Mouse (Mus musculus): ENCODE measurements at regions not wholly inside any gene's neighbourhood (a gene's known extent, or its start where the extent isn't known, plus 50 kb on each side); places are given as distances from the start of the nearest gene placed in this dataset.
A peak's percentile ranks its signal among the peaks of the same experiment; 100 is the strongest.

GRCm38 (mm10) chr4:152859161-152859560, 381.5 kb upstream of the Kcnab2 start:
- Histone ChIP-seq H3K27me3 (replicated peaks) (no peaks in the 10 kb centered on the region), H3K36me3 (no peaks in the 10 kb centered on the region), H3K4me1 (no peaks in the 10 kb centered on the region), H3K9me3 (no peaks in the 10 kb centered on the region), H3K4me3 (replicated peaks) (no peak overlapping the region), H3K27ac (no peak overlapping the region), H3K4me2 (no peak overlapping the region), H3K9ac (no peak overlapping the region)
- WGBS, result 59% methylated on average over 9 of the region's 9 CpGs
- ATAC-seq (ENCODE audit: insufficient read depth, low FRiP score, low read depth), result no peak

GRCm38 (mm10) chr4:152850147-152850546, 372.5 kb upstream of the Kcnab2 start:
- Histone ChIP-seq H3K27me3 (replicated peaks) (no peaks in the 10 kb centered on the region), H3K36me3 (no peaks in the 10 kb centered on the region), H3K9me3 (no peaks in the 10 kb centered on the region), H3K9ac (no peak overlapping the region), H3K27ac (peak overlapping the region; percentile 16; the same call in 1 of the 2 replicates), H3K4me3 (replicated peaks) (no peak overlapping the region), H3K4me1 (peaks cover 9% of the 10 kb centered on the region; the same call in 1 of the 2 replicates), H3K4me2 (no peak overlapping the region)
- 17% methylated on average over 9 of the region's 9 CpGs for WGBS
- peak; percentile 47; the same call in 1 of the 2 replicates for ATAC-seq (ENCODE audit: insufficient read depth, low FRiP score, low read depth)

GRCm38 (mm10) chr4:152836080-152836479, 358.4 kb upstream of the Kcnab2 start:
- 73% methylated on average over 8 of the region's 8 CpGs for WGBS
- no peak overlapping the region for H3K4me3 ChIP-seq (replicated peaks)
- no peak overlapping the region for H3K27ac ChIP-seq
- H3K4me2 ChIP-seq, result no peak overlapping the region
- no peaks in the 10 kb centered on the region for H3K36me3 ChIP-seq
- H3K9me3 ChIP-seq, result no peaks in the 10 kb centered on the region
- no peak for ATAC-seq (ENCODE audit: insufficient read depth, low FRiP score, low read depth)
- H3K4me1 ChIP-seq, result no peaks in the 10 kb centered on the region
- no peaks in the 10 kb centered on the region for H3K27me3 ChIP-seq (replicated peaks)
- no peak overlapping the region for H3K9ac ChIP-seq

- H3K27ac ChIP-seq, result no peak overlapping the region
- no peak overlapping the region for H3K4me3 ChIP-seq (replicated peaks)
- no peaks in the 10 kb centered on the region for H3K36me3 ChIP-seq
- H3K4me1 ChIP-seq, result no peaks in the 10 kb centered on the region
- H3K27me3 ChIP-seq (replicated peaks), result no peaks in the 10 kb centered on the region
- no peaks in the 10 kb centered on the region for H3K9me3 ChIP-seq
- no peak for ATAC-seq (ENCODE audit: insufficient read depth, low FRiP score, low read depth)
- H3K9ac ChIP-seq, result no peak overlapping the region
- WGBS, result 65% methylated on average over 11 of the region's 11 CpGs
- no peak overlapping the region for H3K4me2 ChIP-seq
These were observed 356.9 kb upstream of the Kcnab2 start for GRCm38 (mm10) chr4:152834421-152835110.

- Histone ChIP-seq H3K27ac (no peak overlapping the region), H3K4me2 (no peak overlapping the region), H3K27me3 (replicated peaks) (no peaks in the 10 kb centered on the region), H3K4me1 (no peaks in the 10 kb centered on the region), H3K36me3 (no peaks in the 10 kb centered on the region), H3K4me3 (replicated peaks) (no peak overlapping the region), H3K9me3 (no peaks in the 10 kb centered on the region), H3K9ac (no peak overlapping the region)
- 46% methylated on average over 23 of the region's 23 CpGs for WGBS
- no peak for ATAC-seq (ENCODE audit: insufficient read depth, low FRiP score, low read depth)
These were observed 356.0 kb upstream of the Kcnab2 start for GRCm38 (mm10) chr4:152833411-152834310.

GRCm38 (mm10) chr4:152832757-152833363, 355.2 kb upstream of the Kcnab2 start:
- Histone ChIP-seq H3K4me3 (replicated peaks) (no peak overlapping the region), H3K9me3 (peaks cover 7% of the 10 kb centered on the region; the same call in 1 of the 2 replicates), H3K4me2 (no peak overlapping the region), H3K36me3 (no peaks in the 10 kb centered on the region), H3K27ac (no peak overlapping the region), H3K9ac (no peak overlapping the region), H3K4me1 (no peaks in the 10 kb centered on the region), H3K27me3 (replicated peaks) (no peaks in the 10 kb centered on the region)
- no peak for ATAC-seq (ENCODE audit: insufficient read depth, low FRiP score, low read depth)
- 80% methylated on average over 10 of the region's 10 CpGs for WGBS

- no peak overlapping the region for H3K4me2 ChIP-seq
- WGBS, result 18% methylated on average over 9 of the region's 12 CpGs
- no peak overlapping the region for H3K9ac ChIP-seq
- no peaks in the 10 kb centered on the region for H3K27me3 ChIP-seq (replicated peaks)
- no peak for ATAC-seq (ENCODE audit: insufficient read depth, low FRiP score, low read depth)
- H3K4me1 ChIP-seq, result no peaks in the 10 kb centered on the region
- H3K9me3 ChIP-seq, result peaks cover 8% of the 10 kb centered on the region; the same call in 1 of the 2 replicates
- no peak overlapping the region for H3K4me3 ChIP-seq (replicated peaks)
- no peaks in the 10 kb centered on the region for H3K36me3 ChIP-seq
- no peak overlapping the region for H3K27ac ChIP-seq
These were observed 347.5 kb upstream of the Kcnab2 start for GRCm38 (mm10) chr4:152825185-152825584.

GRCm38 (mm10) chr4:152816139-152816757, 338.6 kb upstream of the Kcnab2 start:
- Histone ChIP-seq H3K27me3 (replicated peaks) (no peaks in the 10 kb centered on the region), H3K4me2 (no peak overlapping the region), H3K9ac (no peak overlapping the region), H3K9me3 (no peaks in the 10 kb centered on the region), H3K4me3 (replicated peaks) (no peak overlapping the region), H3K36me3 (no peaks in the 10 kb centered on the region), H3K4me1 (no peaks in the 10 kb centered on the region), H3K27ac (no peak overlapping the region)
- WGBS, result 39% methylated on average over 17 of the region's 17 CpGs
- ATAC-seq (ENCODE audit: insufficient read depth, low FRiP score, low read depth), result no peak

GRCm38 (mm10) chr4:152806611-152807010, 328.9 kb upstream of the Kcnab2 start:
- H3K27me3 ChIP-seq (replicated peaks), result no peaks in the 10 kb centered on the region
- H3K36me3 ChIP-seq, result no peaks in the 10 kb centered on the region
- H3K9ac ChIP-seq, result no peak overlapping the region
- no peaks in the 10 kb centered on the region for H3K9me3 ChIP-seq
- no peak overlapping the region for H3K4me3 ChIP-seq (replicated peaks)
- no peaks in the 10 kb centered on the region for H3K4me1 ChIP-seq
- H3K4me2 ChIP-seq, result no peak overlapping the region
- 79% methylated on average over 7 of the region's 7 CpGs for WGBS
- no peak for ATAC-seq (ENCODE audit: insufficient read depth, low FRiP score, low read depth)
- H3K27ac ChIP-seq, result no peak overlapping the region

- Histone ChIP-seq H3K4me3 (replicated peaks) (no peak overlapping the region), H3K4me2 (no peak overlapping the region), H3K9me3 (no peaks in the 10 kb centered on the region), H3K27me3 (replicated peaks) (no peaks in the 10 kb centered on the region), H3K4me1 (no peaks in the 10 kb centered on the region), H3K27ac (no peak overlapping the region), H3K9ac (no peak overlapping the region), H3K36me3 (no peaks in the 10 kb centered on the region)
- WGBS, result 12% methylated on average over 10 of the region's 10 CpGs
- ATAC-seq (ENCODE audit: insufficient read depth, low FRiP score, low read depth), result peak; percentile 90
These were observed 321.7 kb upstream of the Kcnab2 start for GRCm38 (mm10) chr4:152799392-152799791.

GRCm38 (mm10) chr4:152788431-152788830, 310.8 kb upstream of the Kcnab2 start:
- no peaks in the 10 kb centered on the region for H3K4me1 ChIP-seq
- 85% methylated on average over 7 of the region's 7 CpGs for WGBS

More at GRCm38 (mm10) chr4:152788431-152788830, 310.8 kb upstream of the Kcnab2 start:
- Histone ChIP-seq H3K9me3 (no peaks in the 10 kb centered on the region), H3K27me3 (replicated peaks) (no peaks in the 10 kb centered on the region), H3K4me2 (no peak overlapping the region), H3K27ac (no peak overlapping the region), H3K9ac (no peak overlapping the region), H3K36me3 (no peaks in the 10 kb centered on the region), H3K4me3 (replicated peaks) (no peak overlapping the region)
- no peak for ATAC-seq (ENCODE audit: insufficient read depth, low FRiP score, low read depth)
